Mouse (Mus musculus): ENCODE measurements around the gene Scube2.

The Scube2 gene

DNA sequence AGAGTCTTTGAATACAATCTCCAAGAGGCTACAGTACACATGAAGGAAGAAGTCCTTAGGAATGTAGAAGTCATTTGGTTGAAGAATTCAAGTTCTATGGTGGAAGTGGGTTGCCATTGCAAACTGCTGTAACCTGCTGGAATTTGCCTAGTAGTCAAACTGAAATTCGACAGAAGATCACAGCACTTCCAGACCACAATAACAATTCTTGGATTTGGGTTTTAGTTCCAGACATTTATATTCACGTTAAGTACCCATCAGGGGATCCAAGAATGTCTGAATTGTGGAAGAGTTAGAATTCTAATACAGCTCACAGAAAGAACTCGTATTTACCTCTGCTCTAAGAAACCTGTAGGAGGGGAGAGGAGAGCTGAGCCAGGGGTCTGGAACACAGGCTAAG, 14.9 kb downstream of the Scube2 start:
- no peak for DNase-seq (ENCODE audit: low spot score)

DNA sequence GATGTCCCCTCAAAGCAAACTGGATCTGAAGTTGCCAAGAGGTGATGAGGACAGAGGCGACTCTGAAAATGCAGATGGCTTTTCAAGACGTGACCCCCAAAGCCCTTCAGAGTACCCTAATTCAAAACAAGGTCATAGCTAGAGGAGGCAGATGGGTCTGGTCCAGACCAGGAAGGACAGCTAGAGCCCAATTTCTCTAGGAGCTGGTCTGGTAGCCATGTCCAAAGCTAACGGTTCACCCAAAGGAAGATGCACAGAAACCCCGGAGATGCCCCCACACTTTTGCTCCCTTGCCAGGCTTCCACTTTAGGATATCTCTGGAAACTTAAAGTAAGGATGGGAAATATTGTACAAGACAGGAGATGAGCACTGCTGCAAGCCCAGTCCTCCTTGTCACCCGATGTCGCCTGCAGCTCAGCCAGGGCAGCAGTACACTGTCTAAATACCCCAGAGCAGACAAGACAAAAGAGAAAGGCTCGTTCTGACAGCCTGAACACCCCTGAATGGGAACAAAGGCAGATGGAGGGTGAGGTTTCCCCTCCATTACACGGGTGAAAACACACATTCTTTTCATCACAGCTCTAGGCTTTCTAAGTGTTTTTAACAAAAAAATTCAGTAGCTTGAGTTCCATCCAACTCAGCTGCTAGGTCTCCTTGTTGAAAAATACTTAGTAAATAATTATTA, 15.6 kb downstream of the Scube2 start:
- DNase-seq (ENCODE audit: low spot score): no peak

DNA sequence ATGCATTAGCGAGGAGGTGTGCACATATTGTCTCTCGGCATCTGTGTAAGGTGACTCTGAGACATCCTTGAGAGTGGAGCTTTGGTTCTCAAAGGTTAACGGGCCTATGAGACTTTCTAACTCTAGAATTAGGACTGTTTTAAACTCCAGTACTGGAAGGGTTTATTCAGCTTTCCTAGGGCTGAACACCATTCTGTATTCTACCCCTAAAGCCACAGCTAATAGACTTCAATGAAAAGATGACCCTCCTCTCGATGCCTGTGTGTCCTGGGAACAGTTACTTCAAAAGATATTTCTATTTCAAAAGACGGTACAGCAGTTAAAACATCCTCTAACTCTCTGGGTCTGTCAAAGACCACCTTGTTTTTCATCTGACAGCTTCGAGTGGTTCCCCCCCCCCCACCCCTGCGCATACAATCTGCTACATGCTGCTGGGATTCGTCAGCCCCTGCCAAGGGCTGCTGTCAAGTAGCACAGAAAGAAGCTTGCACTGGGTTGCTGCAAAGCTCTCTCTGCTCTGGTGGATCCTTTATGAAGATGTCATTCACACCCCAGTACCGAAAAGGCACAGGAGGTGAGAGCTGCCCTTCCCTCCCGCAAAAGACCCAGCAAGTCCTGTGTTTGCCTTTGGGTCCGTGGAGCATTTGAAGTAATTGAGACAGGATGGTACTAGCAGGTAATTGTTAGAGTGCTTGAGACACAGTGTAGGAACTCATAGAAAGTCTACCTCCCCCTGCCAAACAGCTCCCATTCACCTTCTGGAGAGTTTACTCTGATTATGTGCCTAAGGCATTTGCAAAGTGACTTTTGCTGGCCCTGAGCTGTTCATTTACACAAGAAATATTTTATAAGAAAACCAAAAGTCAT, 16.4 kb downstream of the Scube2 start:
- no peak for DNase-seq (ENCODE audit: low spot score)

DNA sequence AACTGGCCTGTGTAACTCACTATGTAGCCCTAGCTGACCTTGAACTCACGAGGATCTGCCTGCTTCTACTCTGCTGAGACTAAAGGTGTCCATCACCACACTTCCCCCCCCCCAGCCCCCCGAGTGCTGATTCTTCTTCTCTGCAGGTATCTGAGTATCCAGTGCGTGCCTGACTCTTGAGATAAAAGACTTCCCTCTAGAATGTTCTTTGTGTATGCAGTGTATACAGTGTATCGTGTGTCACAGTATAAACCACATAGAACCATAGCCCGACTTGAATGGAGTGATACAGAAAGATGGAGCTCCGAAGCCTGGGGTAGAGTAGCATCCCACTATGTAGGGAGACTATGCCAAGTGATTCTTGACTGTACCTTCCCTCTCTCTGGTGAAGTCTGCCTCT, 21.4 kb downstream of the Scube2 start:
- no peak for DNase-seq (ENCODE audit: low spot score)

DNA sequence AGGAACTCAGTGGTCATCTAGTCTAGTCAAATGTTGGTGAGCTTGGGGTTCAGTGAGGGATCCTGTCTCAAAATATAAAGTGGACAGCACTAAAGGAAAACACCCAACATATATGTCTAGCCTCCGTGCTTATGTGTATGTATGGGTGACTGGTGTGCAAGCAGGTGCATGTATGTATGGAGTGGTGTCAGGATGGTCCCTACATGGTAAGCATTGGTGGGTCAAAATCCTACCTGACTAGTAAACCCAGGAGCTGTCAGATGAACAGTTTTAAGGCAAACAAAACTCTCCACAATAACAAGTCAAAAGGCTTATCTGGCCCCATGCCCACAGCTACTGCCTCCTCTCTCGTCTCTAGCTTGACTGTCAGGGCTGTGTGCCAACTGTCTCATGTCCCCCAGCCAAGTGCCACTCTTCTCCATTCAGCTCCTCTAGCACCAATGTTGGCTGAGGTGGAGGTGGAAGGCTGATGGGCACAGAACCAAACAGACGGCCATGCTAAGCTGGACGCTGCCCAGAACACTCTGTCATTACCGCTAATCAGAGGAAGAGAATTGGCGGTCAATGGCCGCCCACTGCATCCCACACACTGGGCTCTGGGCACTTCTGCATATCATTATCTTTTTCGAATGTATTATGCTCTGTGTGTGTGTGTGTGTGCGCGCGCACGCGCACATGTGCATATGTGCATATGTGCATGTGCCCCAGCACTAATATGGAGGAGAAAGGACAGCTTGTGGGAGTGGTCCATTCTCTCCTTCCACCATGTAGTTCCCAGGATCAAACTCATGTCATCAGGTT, 23.7 kb downstream of the Scube2 start:
- DNase-seq (ENCODE audit: low spot score): no peak

DNA sequence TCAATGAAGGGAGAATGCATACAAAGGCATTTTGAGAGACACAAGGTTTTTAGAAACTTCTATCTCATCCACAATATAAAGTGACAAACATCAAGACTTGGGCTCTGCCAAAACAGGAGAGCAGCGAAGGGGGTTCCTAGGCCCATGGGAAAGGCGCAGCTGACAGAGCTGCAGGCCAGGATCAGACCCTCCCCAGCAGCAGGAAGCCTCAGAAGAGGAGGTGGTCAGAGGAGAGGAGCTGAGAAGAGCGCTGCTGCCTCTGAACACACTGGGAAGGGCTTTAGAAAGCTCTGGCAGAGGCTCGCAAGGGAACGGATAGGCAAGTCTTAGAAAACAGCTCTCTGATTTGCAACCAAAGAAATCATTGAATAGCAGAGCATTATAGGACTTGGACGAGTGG, 24.4 kb downstream of the Scube2 start:
- DNase-seq (ENCODE audit: low spot score): no peak

GRCm38 (mm10) chr7:109838613-109839012, 26.9 kb downstream of the Scube2 start:
- DNase-seq (ENCODE audit: low spot score): no peak

DNA sequence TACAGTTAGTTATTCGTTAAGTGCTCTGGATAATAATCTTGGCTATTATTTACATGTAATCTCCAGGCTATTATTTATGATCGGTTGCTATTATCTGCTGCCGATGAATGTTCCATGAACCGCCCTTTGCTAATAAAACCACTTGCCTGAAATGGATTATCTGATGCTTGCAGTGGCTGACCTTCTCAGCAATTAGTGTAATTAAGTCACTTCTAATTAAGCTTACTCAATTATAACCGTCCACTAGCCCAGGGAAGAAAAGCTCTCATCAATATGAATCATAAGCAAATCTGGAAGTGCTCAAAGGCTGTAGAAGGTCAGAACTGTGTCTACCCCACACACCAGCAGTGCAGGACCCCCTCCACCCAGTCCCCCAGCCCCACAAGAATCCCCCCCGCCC, 27.8 kb downstream of the Scube2 start:
- DNase-seq (ENCODE audit: low spot score): no peak

- no peak for DNase-seq (ENCODE audit: low spot score)
Measured at GRCm38 (mm10) chr7:109834894-109835293, 30.6 kb downstream of the Scube2 start.

- no peak for DNase-seq (ENCODE audit: low spot score)
Measured at GRCm38 (mm10) chr7:109831376-109831775, 34.1 kb downstream of the Scube2 start.

DNA sequence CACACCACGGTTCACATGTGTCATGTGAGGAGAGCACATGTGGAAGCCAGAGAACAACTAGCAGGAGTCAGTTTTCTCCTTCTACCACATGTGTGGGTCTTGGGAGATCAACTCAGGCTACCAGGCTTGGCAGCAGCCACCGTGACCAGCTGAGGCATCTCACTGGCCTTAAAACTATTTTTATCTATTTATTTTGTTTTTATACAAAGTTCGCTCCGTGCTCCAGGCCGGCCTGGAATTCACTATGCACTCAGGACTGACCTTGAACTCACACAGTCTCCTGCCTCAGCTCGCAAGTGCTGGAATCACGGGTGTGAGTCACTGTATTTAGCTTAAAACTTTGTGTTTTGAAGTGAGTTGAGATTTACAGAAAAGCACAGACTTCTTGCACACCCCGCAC, 38.6 kb downstream of the Scube2 start:
- no peak for DNase-seq (ENCODE audit: low spot score)

DNA sequence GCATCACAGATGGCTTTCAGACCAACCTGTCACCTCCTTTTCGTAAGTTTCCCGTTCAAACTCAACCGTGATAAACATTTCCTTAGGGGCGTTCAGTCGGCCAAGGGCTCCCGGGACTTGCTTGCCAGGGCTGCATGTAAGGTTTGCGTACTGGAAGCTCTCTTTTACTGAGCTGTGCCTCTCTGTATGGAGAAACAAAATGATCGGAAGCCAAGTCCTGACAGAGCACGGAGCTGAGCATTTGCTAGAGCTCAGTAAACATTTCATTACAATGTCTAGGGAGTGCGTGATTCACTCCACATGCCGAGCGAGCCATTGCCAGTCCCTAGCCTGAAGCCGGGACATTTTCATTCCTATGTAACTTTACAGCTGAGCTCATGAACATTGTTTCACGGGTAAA, 40.2 kb downstream of the Scube2 start:
- no peak for DNase-seq (ENCODE audit: low spot score)

DNA sequence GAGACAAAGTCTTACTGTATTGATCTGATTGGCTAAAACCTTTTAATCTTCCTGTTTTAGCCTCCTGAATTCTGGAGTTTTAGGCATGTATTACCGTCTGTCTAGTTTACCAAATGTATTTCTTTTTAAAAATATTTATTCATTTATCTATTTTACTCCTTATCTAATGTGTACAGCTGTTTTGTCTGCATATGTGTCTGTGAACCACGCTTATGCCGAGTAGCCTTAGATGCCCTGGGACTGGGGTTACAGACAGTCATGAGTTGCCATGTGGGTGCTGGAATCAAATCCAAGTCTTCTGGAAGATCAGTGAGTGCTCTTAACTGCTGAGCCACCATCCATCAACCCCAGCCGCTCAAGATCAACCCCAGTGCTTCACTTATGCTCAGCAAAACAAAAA, 46.9 kb downstream of the Scube2 start:
- no peak for DNase-seq (ENCODE audit: low spot score)

DNA sequence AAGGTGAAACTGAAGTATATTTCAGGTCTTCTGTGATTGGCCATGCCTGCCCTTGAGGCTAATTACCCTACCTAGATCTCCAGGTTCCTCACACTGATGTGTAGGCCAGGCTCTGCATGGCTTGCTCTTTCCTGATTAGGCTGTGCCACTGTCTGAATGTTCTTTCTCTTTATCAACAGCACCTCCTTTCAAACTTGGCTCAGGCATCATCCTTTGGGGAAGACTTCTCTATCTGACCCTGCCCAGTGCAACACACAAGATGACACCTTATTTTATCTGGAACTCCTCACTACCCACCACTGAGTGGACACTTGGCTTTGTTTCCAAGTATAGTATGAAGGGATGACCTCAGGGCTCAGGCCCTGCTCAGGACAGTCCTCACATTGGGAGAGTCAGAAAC, 47.5 kb downstream of the Scube2 start:
- DNase-seq (ENCODE audit: low spot score): no peak

DNA sequence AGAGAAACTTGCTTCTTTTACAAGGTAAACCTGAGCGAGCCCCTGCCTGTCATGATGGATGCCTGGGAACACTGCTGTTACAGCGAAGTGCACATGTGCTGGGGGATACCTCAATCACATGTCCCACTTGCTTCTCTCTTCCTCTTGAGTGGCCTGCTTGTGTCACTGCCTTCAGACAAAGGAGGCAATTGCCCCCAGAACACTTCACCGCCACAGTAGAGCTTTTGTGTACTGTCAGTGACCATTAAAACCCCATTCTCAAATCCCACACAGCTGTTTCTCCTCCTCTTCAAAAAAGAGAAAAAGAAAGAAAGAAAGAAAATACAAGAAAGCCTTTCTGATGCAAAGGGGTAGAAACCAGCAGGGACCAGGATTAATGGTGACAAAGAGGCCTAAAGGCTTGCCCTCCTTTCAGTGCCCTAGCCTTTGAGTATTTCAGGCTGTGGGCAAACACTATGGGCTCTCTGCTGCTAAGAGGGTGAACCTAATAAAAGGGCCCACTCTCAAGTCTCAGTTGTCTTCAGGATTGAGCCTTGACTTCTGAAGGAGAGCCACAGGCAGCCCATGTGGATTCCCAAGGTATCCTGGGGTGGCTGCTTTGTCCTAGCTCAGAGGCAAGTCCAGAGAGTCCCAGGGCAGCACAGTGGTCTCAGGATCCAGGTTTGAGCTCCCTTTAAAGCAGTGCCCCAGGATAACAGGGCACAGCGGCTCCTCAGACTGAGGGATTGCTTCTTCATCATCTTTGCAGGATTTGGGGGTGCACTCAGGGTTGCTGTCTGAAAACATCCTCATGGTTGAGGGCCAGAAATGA, 51.9 kb downstream of the Scube2 start:
- no peak for DNase-seq (ENCODE audit: low spot score)

DNA sequence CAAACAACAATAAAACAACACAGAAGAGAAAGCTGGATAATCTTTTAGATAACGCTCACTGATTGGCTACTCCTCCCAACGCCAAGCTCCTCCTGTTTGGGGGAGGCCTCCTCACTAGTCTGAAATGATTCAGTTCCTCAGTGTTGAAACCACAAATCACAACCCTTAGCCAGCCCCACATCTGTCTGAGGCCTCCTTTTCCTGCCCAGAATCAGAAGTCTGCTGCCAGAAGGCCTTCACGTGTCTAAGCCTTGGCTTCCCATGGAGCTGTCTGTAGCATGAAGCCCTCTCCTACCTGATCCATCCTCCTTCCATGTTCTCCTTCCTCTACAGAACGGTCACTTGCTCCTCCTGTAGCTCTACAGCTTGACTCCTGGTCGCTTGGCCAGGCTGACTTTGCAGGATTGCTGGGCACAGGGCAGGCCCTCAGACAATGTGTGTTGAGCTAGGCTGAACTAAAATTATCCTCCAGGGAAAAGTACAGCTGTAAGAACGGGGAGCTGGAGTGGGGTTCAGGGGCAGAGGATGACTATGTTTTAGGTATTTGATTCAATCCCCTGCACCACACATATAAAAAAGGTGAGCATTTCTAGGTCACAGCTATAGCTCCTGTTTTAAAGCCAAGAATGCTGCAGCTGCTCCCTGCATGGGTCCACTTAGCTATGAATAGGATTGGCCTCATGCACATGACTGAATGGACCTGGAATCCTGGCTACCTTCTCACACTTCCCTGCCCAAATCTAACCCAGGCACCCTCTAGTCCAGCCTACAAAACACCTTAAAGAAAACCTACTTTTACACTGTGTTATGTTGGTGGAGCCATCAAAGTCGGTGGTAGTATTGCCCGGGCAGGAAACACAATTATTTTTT, 57.6 kb downstream of the Scube2 start:
- DNase-seq (ENCODE audit: low spot score): no peak

GRCm38 (mm10) chr7:109804843-109805242, 60.6 kb downstream of the Scube2 start:
- no peak for DNase-seq (ENCODE audit: low spot score)

GRCm38 (mm10) chr7:109804355-109804754, 61.1 kb downstream of the Scube2 start:
- DNase-seq (ENCODE audit: low spot score): no peak

- no peak for DNase-seq (ENCODE audit: low spot score)
Measured at GRCm38 (mm10) chr7:109803516-109803915, 62.0 kb downstream of the Scube2 start.

DNA sequence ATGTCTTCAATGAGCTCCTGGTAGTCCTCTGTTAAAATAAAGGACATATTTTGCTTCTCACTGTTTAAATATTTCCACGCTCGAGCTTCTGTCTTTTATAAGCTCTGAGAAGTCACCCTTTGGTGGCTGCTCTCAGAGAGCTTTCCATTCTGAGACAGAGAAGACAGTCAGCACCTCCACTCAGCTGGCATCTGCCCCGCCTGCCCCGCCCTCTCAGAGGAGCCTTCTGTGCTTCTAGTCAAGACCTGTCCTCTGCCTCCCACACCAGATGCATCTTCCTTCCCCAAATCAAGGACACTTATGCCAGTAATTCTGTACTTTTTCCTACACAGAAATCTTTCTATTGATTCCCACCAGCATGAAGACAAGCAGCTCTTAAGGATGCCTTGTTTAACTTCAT, 64.9 kb downstream of the Scube2 start:
- DNase-seq (ENCODE audit: low spot score): peak; percentile 16

- no peak for DNase-seq (ENCODE audit: low spot score)
Measured at GRCm38 (mm10) chr7:109799168-109799567, 66.3 kb downstream of the Scube2 start.
